Mouse (Mus musculus) lung, postnatal 0 days (tissue): ENCODE measurements around the gene Rfxank.

Experiments
- CTCF ChIP-seq: IDR thresholded peaks from 2 replicates; pipeline ENCODE4 v1.5.1; 2016; ENCODE audit warnings: antibody characterized with exemption, mild to moderate bottlenecking
- EP300 ChIP-seq: IDR thresholded peaks from 2 replicates; pipeline ENCODE4 v1.6.1; 2016; ENCODE audit warnings: antibody characterized with exemption, mild to moderate bottlenecking, control low read depth

- no peak for TF ChIP-seq EP300
- TF ChIP-seq CTCF, result 0 out of 2 replicates have a peak, but pooled peaks have one; percentile 2
Observed at GRCm38 (mm10) chr8:70083285-70083684, 55.7 kb downstream of the Rfxank start, which contains the start of gene Hapln4.
